8 mouse cellular contexts compared by ENCODE assay signal in genomic region chr17:56462835-56463455, GRCm38 (mm10). TPM values are rescaled to one million over a fixed set of nuclear protein-coding genes. Genes with fewer than 3 reads are reported as not detected.
DNase-seq lines count a peak whose midpoint lies in the region; ATAC-seq and TF ChIP-seq lines count a peak whose summit lies in the region.

No protein-coding gene starts in this region.

- H3K9me3 ChIP-seq in kidney, postnatal 0 days (replicated peaks; ENCODE audit: low read length): no peaks in the 10 kb centered on the region
- H3K9me3 ChIP-seq in embryonic facial prominence, embryonic 11.5 days (replicated peaks; ENCODE audit: control insufficient read depth, low read length): no peaks in the 10 kb centered on the region
- H3K9me3 ChIP-seq in hindbrain, embryonic 12.5 days (replicated peaks): no peaks in the 10 kb centered on the region
- H3K9me3 ChIP-seq in midbrain, embryonic 14.5 days (ENCODE audit: control insufficient read depth, low read length): no peaks in the 10 kb centered on the region

- peak overlapping the region; percentile 54 for H3K9ac ChIP-seq in kidney, postnatal 0 days (ENCODE audit: low read depth, low read length)
- no peak overlapping the region; the same call in none of the 2 replicates for H3K9ac ChIP-seq in embryonic facial prominence, embryonic 11.5 days (replicated peaks; ENCODE audit: low read length)
- peak overlapping the region; percentile 49; the same call in 1 of the 2 replicates for H3K9ac ChIP-seq in hindbrain, embryonic 12.5 days
- H3K9ac ChIP-seq in midbrain, embryonic 14.5 days (replicated peaks; ENCODE audit: low read length): peak overlapping the region; percentile 45; the same call in 1 of the 2 replicates

- ATAC-seq in kidney, postnatal 0 days (replicated peaks; ENCODE audit: low FRiP score, low read depth): no peak
- no peak for ATAC-seq in embryonic facial prominence, embryonic 11.5 days (replicated peaks; ENCODE audit: insufficient number of reproducible peaks, low FRiP score, low TSS enrichment, low read depth)
- ATAC-seq in hindbrain, embryonic 12.5 days (ENCODE audit: low FRiP score): no peak
- ATAC-seq in midbrain, embryonic 14.5 days (ENCODE audit: low FRiP score, low TSS enrichment): no peak

- peak; percentile 17; the same call in 1 of the 2 replicates for TF ChIP-seq CTCF in kidney, postnatal 0 days (IDR thresholded peaks at IDR 0.05; ENCODE audit: low read depth)

- H3K4me2 ChIP-seq in kidney, postnatal 0 days (ENCODE audit: low read length): peak overlapping the region; percentile 92
- peak overlapping the region; percentile 87 for H3K4me2 ChIP-seq in embryonic facial prominence, embryonic 11.5 days (ENCODE audit: low read depth, low read length)
- H3K4me2 ChIP-seq in hindbrain, embryonic 12.5 days (replicated peaks): peak overlapping the region; percentile 73
- H3K4me2 ChIP-seq in midbrain, embryonic 14.5 days (ENCODE audit: low read length): peak overlapping the region; percentile 63

- peaks cover 31% of the 10 kb centered on the region for H3K4me1 ChIP-seq in kidney, postnatal 0 days (replicated peaks; ENCODE audit: insufficient read depth, low read length)
- H3K4me1 ChIP-seq in embryonic facial prominence, embryonic 11.5 days (ENCODE audit: control insufficient read depth, insufficient read depth, low read length): peaks cover 11% of the 10 kb centered on the region
- H3K4me1 ChIP-seq in hindbrain, embryonic 12.5 days: peaks cover 81% of the 10 kb centered on the region
- H3K4me1 ChIP-seq in midbrain, embryonic 14.5 days (ENCODE audit: control insufficient read depth, insufficient read depth, low read length): peaks cover 63% of the 10 kb centered on the region

- DNase-seq in kidney, postnatal 0 days (ENCODE audit: low spot score): no peak
- DNase-seq in kidney, postnatal 4 days: no peak
- peak; percentile 90 for DNase-seq in embryonic facial prominence, embryonic 11.5 days (ENCODE audit: low spot score)
- DNase-seq in midbrain, embryonic 14.5 days: no peak
- no peak for DNase-seq in MN1 (ENCODE audit: low spot score)
- no peak for DNase-seq in layer of hippocampus, adult 9-11 months
- no peak for DNase-seq in layer of hippocampus, postnatal 10 days (ENCODE audit: low spot score in 2 of 2)

- H3K27ac ChIP-seq in kidney, postnatal 0 days: peak overlapping the region; percentile 96
- peak overlapping the region; percentile 94 for H3K27ac ChIP-seq in embryonic facial prominence, embryonic 11.5 days (replicated peaks; ENCODE audit: low read depth, low read length)
- peak overlapping the region; percentile 95 for H3K27ac ChIP-seq in hindbrain, embryonic 12.5 days
- H3K27ac ChIP-seq in midbrain, embryonic 14.5 days (replicated peaks; ENCODE audit: low read depth, low read length): peak overlapping the region; percentile 87

- no peaks in the 10 kb centered on the region for H3K27me3 ChIP-seq in kidney, postnatal 0 days (ENCODE audit: insufficient read depth, low read length)
- no peaks in the 10 kb centered on the region for H3K27me3 ChIP-seq in embryonic facial prominence, embryonic 11.5 days (ENCODE audit: control insufficient read depth, insufficient read depth, low read length)
- H3K27me3 ChIP-seq in hindbrain, embryonic 12.5 days: no peaks in the 10 kb centered on the region
- no peaks in the 10 kb centered on the region for H3K27me3 ChIP-seq in midbrain, embryonic 14.5 days (ENCODE audit: control insufficient read depth, insufficient read depth, low read length)

- 3% methylated on average over 17 of the region's 17 CpGs for WGBS in kidney, postnatal 0 days
- WGBS in embryonic facial prominence, embryonic 11.5 days: 2% methylated on average over 17 of the region's 17 CpGs
- 3% methylated on average over 17 of the region's 17 CpGs for WGBS in hindbrain, embryonic 12.5 days
- WGBS in midbrain, embryonic 14.5 days: 2% methylated on average over 17 of the region's 17 CpGs

- peak overlapping the region; percentile 59 for H3K4me3 ChIP-seq in kidney, postnatal 0 days (replicated peaks; ENCODE audit: low read depth, low read length)
- H3K4me3 ChIP-seq in embryonic facial prominence, embryonic 11.5 days (ENCODE audit: low read depth, low read length): peak overlapping the region; percentile 67
- peak overlapping the region; percentile 46 for H3K4me3 ChIP-seq in hindbrain, embryonic 12.5 days
- peak overlapping the region; percentile 44 for H3K4me3 ChIP-seq in midbrain, embryonic 14.5 days (replicated peaks; ENCODE audit: low read depth, low read length)

- H3K36me3 ChIP-seq in kidney, postnatal 0 days (ENCODE audit: insufficient read depth, low read length): no peaks in the 10 kb centered on the region; the same call in 1 of the 2 replicates
- H3K36me3 ChIP-seq in embryonic facial prominence, embryonic 11.5 days (replicated peaks; ENCODE audit: control insufficient read depth, insufficient read depth, low read depth, low read length): no peaks in the 10 kb centered on the region
- 0 out of 2 replicates have a peak, but pooled peaks cover 5% of the 10 kb centered on the region for H3K36me3 ChIP-seq in hindbrain, embryonic 12.5 days
- peaks cover 3% of the 10 kb centered on the region for H3K36me3 ChIP-seq in midbrain, embryonic 14.5 days (ENCODE audit: control insufficient read depth, insufficient read depth, low read length)

RNA-seq across cellular contexts. Expression of gene Ptprs, which starts 13.3 kb away (rescaled TPM):
- 44.7 and 45.3 TPM in 2 replicates for polyA plus RNA-seq in kidney, postnatal 0 days (2015; fragmentation: Nextera tagmentation; extraction: Ambion mirVana)
- 80.1 and 81.5 TPM in 2 replicates for polyA plus RNA-seq in embryonic facial prominence, embryonic 11.5 days (2014; fragmentation: Nextera tagmentation; extraction: Ambion mirVana)
- polyA plus RNA-seq in hindbrain, embryonic 12.5 days (2016; fragmentation: Nextera tagmentation; extraction: Ambion mirVana): 316 and 326 TPM in 2 replicates
- polyA plus RNA-seq in midbrain, embryonic 14.5 days (2014; fragmentation: Nextera tagmentation; extraction: Ambion mirVana): 304 and 345 TPM in 2 replicates
- total RNA-seq in layer of hippocampus, postnatal 10 days (2021): 100 to 1,000 TPM; 817 to 911 TPM

RNA-seq across cellular contexts. Expression of gene Znrf4, which starts 49.3 kb away (rescaled TPM):
- not detected in 2 replicates for polyA plus RNA-seq in kidney, postnatal 0 days (2015; fragmentation: Nextera tagmentation; extraction: Ambion mirVana)
- polyA plus RNA-seq in embryonic facial prominence, embryonic 11.5 days (2014; fragmentation: Nextera tagmentation; extraction: Ambion mirVana): not detected in 2 replicates
- polyA plus RNA-seq in hindbrain, embryonic 12.5 days (2016; fragmentation: Nextera tagmentation; extraction: Ambion mirVana): not detected in 2 replicates
- polyA plus RNA-seq in midbrain, embryonic 14.5 days (2014; fragmentation: Nextera tagmentation; extraction: Ambion mirVana): not detected in 2 replicates
- total RNA-seq in layer of hippocampus, postnatal 10 days (2021): not detected
